Mouse (Mus musculus) heart, embryonic 14.5 days (tissue): ENCODE results near the gene Podxl2. TPM values are rescaled to one million over a fixed set of nuclear protein-coding genes. Genes with fewer than 3 reads are reported as not detected.
A peak's percentile ranks its signal among the peaks of the same experiment; 100 is the strongest.

ENCODE experiments used
- ATAC-seq: fragments of 200-750 bp; cut with Nextera tagmentation; 2 replicates; pipeline ENCODE4 v1.8.0; 2017; ENCODE audit warnings: low read depth, moderate TSS enrichment; ENCODE audit not compliant: insufficient number of reproducible peaks, insufficient read depth, low FRiP score
- H3K27ac ChIP-seq, 2 experiments: fragments of 200-500 bp in 1 of 2; fragments of 300-500 bp in 1 of 2; sonication (generic) in 1 of 2; replicated peaks in 1 of 2; 2 replicates each; pipeline ENCODE4 v1.5.1; 2012 to 2014; ENCODE audit warnings: low read depth in 2 of 2, low read length in 2 of 2, control low read depth in 1 of 2, mild to moderate bottlenecking in 1 of 2, mixed read lengths in 1 of 2; ENCODE audit not compliant: control insufficient read depth in 1 of 2, insufficient read depth in 1 of 2
- H3K27me3 ChIP-seq: fragments of 300-500 bp; sonication (generic); 2 replicates; pipeline ENCODE4 v1.6.1; 2014; ENCODE audit warnings: mild to moderate bottlenecking, low read length, control low read depth; ENCODE audit not compliant: control insufficient read depth, insufficient read depth
- H3K36me3 ChIP-seq: fragments of 300-500 bp; sonication (generic); 2 replicates; pipeline ENCODE4 v1.6.1; 2014; ENCODE audit warnings: mild to moderate bottlenecking, control low read depth, low read length, mixed read lengths; ENCODE audit not compliant: control insufficient read depth, insufficient read depth
- H3K4me1 ChIP-seq, 2 experiments: fragments of 200-500 bp in 1 of 2; fragments of 300-500 bp in 1 of 2; sonication (generic) in 1 of 2; 2 replicates each; pipeline ENCODE4 v1.6.1; 2012 to 2014; ENCODE audit warnings: low read length in 2 of 2, control low read depth in 1 of 2, mixed read lengths in 1 of 2; ENCODE audit not compliant: control insufficient read depth in 2 of 2, insufficient read depth in 2 of 2
- H3K4me2 ChIP-seq: fragments of 300-500 bp; sonication (generic); 2 replicates; pipeline ENCODE4 v1.6.1; 2014; ENCODE audit warnings: mild to moderate bottlenecking, low read length
- H3K4me3 ChIP-seq, 2 experiments: fragments of 200-500 bp in 1 of 2; fragments of 300-500 bp in 1 of 2; sonication (generic) in 1 of 2; 2 replicates each; pipeline ENCODE4 v1.5.1; 2012 to 2014; ENCODE audit warnings: low read length in 2 of 2, mild to moderate bottlenecking in 2 of 2, control low read depth in 1 of 2, low read depth in 1 of 2, moderate library complexity in 1 of 2; ENCODE audit not compliant: control insufficient read depth in 1 of 2, insufficient read depth in 1 of 2
- H3K9ac ChIP-seq: fragments of 300-500 bp; sonication (generic); 2 replicates; pipeline ENCODE4 v1.6.1; 2014; ENCODE audit warnings: mild to moderate bottlenecking, low read length
- H3K9me3 ChIP-seq: fragments of 300-500 bp; sonication (generic); 2 replicates; pipeline ENCODE4 v1.6.1; 2016; ENCODE audit warnings: low read length, control low read depth; ENCODE audit not compliant: control insufficient read depth
- WGBS: fragments of 180-500 bp; shearing (Covaris S2); extraction: QIAGEN DNeasy Blood & Tissue Kit; methylation state at CpG from one replicate; pipeline ENCODE4 v1.1.7; 2014; 5-methylcytosine and 5-hydroxymethylcytosine counted together
- polyA plus RNA-seq: library from polyadenylated mRNA; unstranded; fragments of >200 nt; fragmentation: Nextera tagmentation; extraction: Ambion mirVana; gene quantifications from 2 replicates; pipeline ENCODE4 v1.2.1, GENCODE M21; 2014

Gene Podxl2
- polyA plus RNA-seq, 1 experiment from 2014 or later: 51.6 TPM

- no peak overlapping the region for H3K27ac ChIP-seq
- no peak overlapping the region for H3K4me3 ChIP-seq
- no peak for ATAC-seq
- H3K4me2 ChIP-seq: no peak overlapping the region
- H3K36me3 ChIP-seq: 0 out of 2 replicates have a peak, but pooled peaks cover 3% of the 10 kb centered on the region
- WGBS: 88% methylated on average over 7 of the region's 7 CpGs
- H3K9me3 ChIP-seq: no peaks in the 10 kb centered on the region
- no peaks in the 10 kb centered on the region for H3K27me3 ChIP-seq
- H3K9ac ChIP-seq: no peak overlapping the region
- H3K4me1 ChIP-seq: peaks cover 12 to 19% of the 10 kb centered on the region in 2 experiments
These were observed 29.8 kb downstream of the Podxl2 start for GRCm38 (mm10) chr6:88844901-88845565.

DNA sequence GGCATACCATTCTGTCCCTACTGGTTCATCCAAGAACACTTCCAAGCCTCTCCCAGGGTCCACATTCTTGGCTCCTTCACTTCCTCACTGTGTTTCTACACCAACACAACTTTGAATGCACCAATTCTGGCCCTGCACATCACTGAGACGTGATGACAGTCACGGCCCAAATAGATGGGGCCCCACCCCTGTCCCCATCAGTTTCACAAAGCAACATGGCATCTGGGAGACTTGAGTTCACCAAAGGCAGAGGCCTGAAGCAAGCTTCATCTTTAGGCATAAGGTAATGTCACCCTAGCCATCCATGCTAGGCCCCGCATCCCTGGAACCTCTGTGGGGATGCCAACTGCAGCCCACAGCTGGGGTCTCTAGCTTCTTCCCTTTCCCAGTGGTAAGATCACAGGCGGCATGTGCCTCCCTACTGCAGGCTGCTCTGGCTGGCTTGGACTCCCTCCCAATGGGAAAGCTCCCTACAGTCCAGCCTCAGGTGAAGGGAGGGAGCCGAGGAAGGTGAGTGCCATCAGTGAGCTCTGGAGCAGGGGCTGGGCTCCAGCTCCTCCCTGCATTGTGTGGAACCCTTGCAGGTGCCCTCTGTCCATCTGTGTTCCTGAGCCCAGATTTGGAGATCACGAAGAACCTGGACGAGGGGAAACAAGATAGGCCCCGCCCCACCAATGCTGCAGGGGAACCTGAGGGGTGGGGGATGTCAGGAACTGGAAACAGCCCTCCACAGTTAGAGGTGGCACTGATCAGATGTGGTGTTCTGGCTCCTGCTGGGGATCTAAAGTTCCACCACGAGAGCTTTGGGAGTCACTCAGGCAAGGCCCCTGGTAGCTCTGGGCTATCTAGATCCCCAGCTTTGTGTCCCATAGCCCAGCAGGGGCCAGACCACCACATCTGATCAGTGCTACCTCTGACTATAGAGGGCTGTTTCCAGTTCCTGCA is 30.8 kb downstream of the Podxl2 start:
- Histone ChIP-seq H3K4me2 (no peak overlapping the region), H3K9ac (no peak overlapping the region), H3K9me3 (no peaks in the 10 kb centered on the region), H3K36me3 (peaks cover 12% of the 10 kb centered on the region), H3K4me1 (peaks cover 12 to 19% of the 10 kb centered on the region in 2 experiments), H3K27ac (no peak overlapping the region), H3K27me3 (no peaks in the 10 kb centered on the region), H3K4me3 (no peak overlapping the region)
- 76% methylated on average over 9 of the region's 9 CpGs for WGBS
- ATAC-seq: no peak

DNA sequence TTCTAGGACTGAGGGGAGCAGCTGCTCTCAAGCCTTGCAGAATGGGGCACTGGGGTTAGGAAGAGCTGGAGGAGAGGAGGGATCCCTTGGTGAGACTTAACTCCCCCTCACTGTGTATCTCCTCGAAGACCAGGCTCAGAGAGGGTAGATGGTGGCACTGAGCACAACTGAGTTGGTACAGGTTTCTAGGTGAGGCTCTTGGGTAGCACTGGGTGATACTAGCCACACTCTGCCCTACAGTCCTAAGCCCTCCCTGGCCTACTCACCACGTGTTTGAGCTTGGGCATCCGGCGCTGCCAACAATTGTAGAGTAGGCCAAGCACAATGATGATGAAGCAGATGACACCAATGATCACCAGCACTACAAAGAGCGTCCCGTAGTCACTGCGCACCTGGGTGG is 31.6 kb downstream of the Podxl2 start:
- peak overlapping the region; percentile 96 for H3K4me2 ChIP-seq
- no peaks in the 10 kb centered on the region for H3K9me3 ChIP-seq
- H3K4me1 ChIP-seq: peaks cover 12 to 19% of the 10 kb centered on the region in 2 experiments
- 76% methylated on average over 7 of the region's 7 CpGs for WGBS
- no peak for ATAC-seq
- peak overlapping the region; percentile 79 to 84; a peak in 2 of 4 replicates for H3K4me3 ChIP-seq
- H3K27ac ChIP-seq: peak overlapping the region in 1 of 2 experiments; percentile 88; a peak in 1 of 4 replicates
- peak overlapping the region; percentile 91 for H3K9ac ChIP-seq
- no peaks in the 10 kb centered on the region for H3K27me3 ChIP-seq
- H3K36me3 ChIP-seq: peaks cover 20% of the 10 kb centered on the region

- Histone ChIP-seq H3K4me3 (peak overlapping the region; percentile 79 to 84), H3K27ac (peak overlapping the region; percentile 20 to 88; a peak in 3 of 4 replicates), H3K4me2 (peak overlapping the region; percentile 96), H3K9ac (peak overlapping the region; percentile 91), H3K27me3 (no peaks in the 10 kb centered on the region), H3K36me3 (peaks cover 25% of the 10 kb centered on the region), H3K4me1 (peaks cover 12 to 19% of the 10 kb centered on the region in 2 experiments), H3K9me3 (no peaks in the 10 kb centered on the region)
- no peak for ATAC-seq
- WGBS: under 1% methylated on average over 32 of the region's 32 CpGs
These were observed 32.1 kb downstream of the Podxl2 start for GRCm38 (mm10) chr6:88842731-88843151.

DNA sequence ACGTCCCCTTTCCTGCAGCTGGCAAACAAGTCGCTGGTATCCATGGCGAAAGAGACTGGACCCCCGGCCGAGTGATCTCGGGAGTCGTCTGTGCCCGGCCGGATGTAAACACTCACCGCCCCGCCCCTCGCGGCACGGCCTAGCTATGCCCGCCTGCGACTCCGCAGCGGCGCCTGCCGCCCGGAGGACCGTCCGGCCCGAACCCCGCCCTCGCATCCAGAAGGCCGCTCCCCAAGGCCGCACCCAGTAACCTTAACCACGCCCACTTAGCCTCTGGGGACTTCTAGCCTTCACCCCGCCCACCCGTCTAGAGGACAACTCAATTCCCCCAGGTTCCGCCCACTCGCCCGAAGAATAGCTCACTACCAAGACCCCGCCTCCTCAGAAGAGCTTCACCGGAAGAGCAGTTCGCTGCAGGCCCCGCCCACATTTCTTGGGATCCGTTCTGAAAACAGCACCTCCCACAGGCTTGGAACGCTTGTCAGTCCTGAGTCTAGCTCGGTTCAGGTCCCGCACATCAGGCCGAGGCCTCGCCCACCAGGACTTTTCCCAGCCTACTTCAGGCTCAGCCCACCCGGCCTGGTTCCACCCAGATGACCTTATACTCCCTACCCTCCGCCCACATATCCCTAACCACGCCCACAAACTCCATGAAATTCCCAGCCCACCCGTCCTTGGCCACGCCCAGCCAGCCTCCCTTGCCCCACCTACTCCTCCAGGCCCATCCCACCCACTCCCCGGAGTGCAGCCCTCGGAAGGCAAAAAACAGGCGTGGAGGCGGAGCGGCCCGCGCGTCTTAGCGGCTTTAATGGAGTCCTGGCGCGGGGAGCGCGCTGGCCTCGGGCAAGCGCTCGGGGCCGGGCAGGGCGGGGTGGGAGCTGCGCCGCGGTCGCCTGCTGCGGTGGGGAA is 32.8 kb downstream of the Podxl2 start, which contains the start of gene Abtb1:
TSS of gene Abtb1 (minus strand) at position 204 of the 909 bp plus-strand sequence.
- H3K27ac ChIP-seq: peak within 1 kb of the TSS; percentile 73 to 88
- peak within 1 kb of the TSS; percentile 91 for H3K9ac ChIP-seq
- H3K4me3 ChIP-seq: peak within 1 kb of the TSS; percentile 79 to 84
- ATAC-seq: peak; percentile 96
- peak within 1 kb of the TSS; percentile 96 for H3K4me2 ChIP-seq
- H3K36me3 ChIP-seq: peaks cover 32% of the 10 kb centered on the region
- H3K9me3 ChIP-seq: no peaks in the 10 kb centered on the region
- no peaks in the 10 kb centered on the region for H3K27me3 ChIP-seq
- peaks cover 12 to 19% of the 10 kb centered on the region in 2 experiments for H3K4me1 ChIP-seq
- WGBS: under 1% methylated on average over 72 of the region's 72 CpGs

- H3K27me3 ChIP-seq: no peaks in the 10 kb centered on the region
- H3K27ac ChIP-seq: peak overlapping the region; percentile 73 to 88
- peak overlapping the region; percentile 86 for H3K4me2 ChIP-seq
- peak overlapping the region; percentile 79 to 84 for H3K4me3 ChIP-seq
- peak; percentile 4; the same call in 1 of the 2 replicates for ATAC-seq
- peaks cover 12 to 19% of the 10 kb centered on the region in 2 experiments for H3K4me1 ChIP-seq
- H3K9ac ChIP-seq: peak overlapping the region; percentile 88
- H3K9me3 ChIP-seq: no peaks in the 10 kb centered on the region
- under 1% methylated on average over 21 of the region's 22 CpGs for WGBS
- peaks cover 38% of the 10 kb centered on the region for H3K36me3 ChIP-seq
These were observed 33.4 kb downstream of the Podxl2 start for GRCm38 (mm10) chr6:88841514-88841780.
